Comparison of ENCODE assay signal across 8 mouse cellular contexts in genomic region chr13:13954931-13955330, GRCm38 (mm10). TPM values are rescaled to one million over a fixed set of nuclear protein-coding genes. Genes with fewer than 3 reads are reported as not detected.
DNase-seq lines count a peak whose midpoint lies in the region; ATAC-seq lines count a peak whose summit lies in the region.

No protein-coding gene starts in this region.

- H3K9ac ChIP-seq in forebrain, embryonic 14.5 days (ENCODE audit: low read length) = peak overlapping the region; percentile 85
- H3K9ac ChIP-seq in hindbrain, embryonic 14.5 days = peak overlapping the region; percentile 74
- H3K9ac ChIP-seq in liver, embryonic 11.5 days (ENCODE audit: low read depth, low read length) = peak overlapping the region; percentile 86
- peak overlapping the region; percentile 80 for H3K9ac ChIP-seq in midbrain, embryonic 14.5 days (replicated peaks; ENCODE audit: low read length)

- peaks cover 8% of the 10 kb centered on the region for H3K4me1 ChIP-seq in forebrain, embryonic 14.5 days (ENCODE audit: control insufficient read depth, insufficient read depth, low read length)
- H3K4me1 ChIP-seq in hindbrain, embryonic 14.5 days (replicated peaks; ENCODE audit: control insufficient read depth, insufficient read depth, low read length) = peaks cover 8% of the 10 kb centered on the region
- H3K4me1 ChIP-seq in liver, embryonic 11.5 days (replicated peaks; ENCODE audit: control insufficient read depth, insufficient read depth, low read length) = peaks cover 12% of the 10 kb centered on the region
- peaks cover 13% of the 10 kb centered on the region for H3K4me1 ChIP-seq in midbrain, embryonic 14.5 days (ENCODE audit: control insufficient read depth, insufficient read depth, low read length)

- H3K27ac ChIP-seq in forebrain, embryonic 14.5 days (ENCODE audit: low read depth, low read length) = peak overlapping the region; percentile 40; the same call in 1 of the 2 replicates
- peak overlapping the region; percentile 83 for H3K27ac ChIP-seq in hindbrain, embryonic 14.5 days
- peak overlapping the region; percentile 90 for H3K27ac ChIP-seq in liver, embryonic 11.5 days (ENCODE audit: low read depth, low read length)
- H3K27ac ChIP-seq in midbrain, embryonic 14.5 days (replicated peaks; ENCODE audit: low read depth, low read length) = peak overlapping the region; percentile 71

- H3K4me2 ChIP-seq in forebrain, embryonic 14.5 days (ENCODE audit: low read length) = peak overlapping the region; percentile 66
- peak overlapping the region; percentile 79 for H3K4me2 ChIP-seq in hindbrain, embryonic 14.5 days (replicated peaks)
- peak overlapping the region; percentile 87 for H3K4me2 ChIP-seq in liver, embryonic 11.5 days
- H3K4me2 ChIP-seq in midbrain, embryonic 14.5 days (ENCODE audit: low read length) = peak overlapping the region; percentile 78

- no peaks in the 10 kb centered on the region for H3K27me3 ChIP-seq in forebrain, embryonic 14.5 days (replicated peaks; ENCODE audit: control insufficient read depth, insufficient read depth, low read length)
- no peaks in the 10 kb centered on the region for H3K27me3 ChIP-seq in hindbrain, embryonic 14.5 days (ENCODE audit: control insufficient read depth, insufficient read depth, low read length)
- no peaks in the 10 kb centered on the region for H3K27me3 ChIP-seq in liver, embryonic 11.5 days (replicated peaks; ENCODE audit: control insufficient read depth, insufficient read depth, low read length)
- no peaks in the 10 kb centered on the region for H3K27me3 ChIP-seq in midbrain, embryonic 14.5 days (ENCODE audit: control insufficient read depth, insufficient read depth, low read length)

- peak; percentile 36 for DNase-seq in ovary, adult 18-20 months (ENCODE audit: low spot score)
- DNase-seq in ovary, postnatal 14 days (ENCODE audit: low spot score) = no peak
- peak; percentile 59 for DNase-seq in adrenal gland, postnatal 25 days
- DNase-seq in forebrain, embryonic 14.5 days (ENCODE audit: low spot score) = peak; percentile 34
- peak; percentile 46 for DNase-seq in hindbrain, embryonic 14.5 days (ENCODE audit: low spot score)
- DNase-seq in liver, embryonic 11.5 days (ENCODE audit: low spot score) = peak; percentile 72
- DNase-seq in midbrain, embryonic 14.5 days = peak; percentile 61
- DNase-seq in frontal cortex, postnatal 25 days (ENCODE audit: low spot score in 2 of 2) = no peak

- no peaks in the 10 kb centered on the region for H3K36me3 ChIP-seq in forebrain, embryonic 14.5 days (ENCODE audit: control insufficient read depth, insufficient read depth, low read length)
- no peaks in the 10 kb centered on the region for H3K36me3 ChIP-seq in hindbrain, embryonic 14.5 days (replicated peaks; ENCODE audit: control insufficient read depth, insufficient read depth)
- no peaks in the 10 kb centered on the region; the same call in 1 of the 2 replicates for H3K36me3 ChIP-seq in liver, embryonic 11.5 days (ENCODE audit: control insufficient read depth, insufficient read depth, low read length)
- H3K36me3 ChIP-seq in midbrain, embryonic 14.5 days (ENCODE audit: control insufficient read depth, insufficient read depth, low read length) = no peaks in the 10 kb centered on the region

- H3K4me3 ChIP-seq in forebrain, embryonic 14.5 days (ENCODE audit: low read depth, low read length) = peak overlapping the region; percentile 89
- peak overlapping the region; percentile 82 for H3K4me3 ChIP-seq in hindbrain, embryonic 14.5 days (replicated peaks; ENCODE audit: low read length)
- H3K4me3 ChIP-seq in liver, embryonic 11.5 days (ENCODE audit: low read depth, low read length) = peak overlapping the region; percentile 71
- peak overlapping the region; percentile 82 for H3K4me3 ChIP-seq in midbrain, embryonic 14.5 days (replicated peaks; ENCODE audit: low read depth, low read length)

- no peaks in the 10 kb centered on the region for H3K9me3 ChIP-seq in forebrain, embryonic 14.5 days (replicated peaks; ENCODE audit: control insufficient read depth, low read length)
- no peaks in the 10 kb centered on the region for H3K9me3 ChIP-seq in hindbrain, embryonic 14.5 days (ENCODE audit: control insufficient read depth, low read length)
- H3K9me3 ChIP-seq in liver, embryonic 11.5 days (ENCODE audit: control insufficient read depth, low read length) = no peaks in the 10 kb centered on the region
- no peaks in the 10 kb centered on the region for H3K9me3 ChIP-seq in midbrain, embryonic 14.5 days (ENCODE audit: control insufficient read depth, low read length)

- under 1% methylated on average over 27 of the region's 29 CpGs for WGBS in forebrain, embryonic 14.5 days
- WGBS in hindbrain, embryonic 14.5 days = under 1% methylated on average over 29 of the region's 29 CpGs
- under 1% methylated on average over 29 of the region's 29 CpGs for WGBS in liver, embryonic 11.5 days
- WGBS in midbrain, embryonic 14.5 days = under 1% methylated on average over 29 of the region's 29 CpGs

- ATAC-seq in forebrain, embryonic 14.5 days = no peak
- no peak for ATAC-seq in hindbrain, embryonic 14.5 days (ENCODE audit: low FRiP score)
- peak; percentile 62 for ATAC-seq in liver, embryonic 11.5 days (replicated peaks; ENCODE audit: low FRiP score)
- no peak for ATAC-seq in midbrain, embryonic 14.5 days (ENCODE audit: low FRiP score, low TSS enrichment)

RNA-seq across cellular contexts. Expression of gene B3galnt2, which starts 0.7 kb away (rescaled TPM):
- total RNA-seq in adrenal gland, postnatal 25 days (2021) = 25.6 and 26.0 TPM in 2 replicates
- 16.4 and 20.2 TPM in 2 replicates for polyA plus RNA-seq in forebrain, embryonic 14.5 days (2014; fragmentation: Nextera tagmentation; extraction: Ambion mirVana)
- polyA plus RNA-seq in hindbrain, embryonic 14.5 days (2014; fragmentation: Nextera tagmentation; extraction: Ambion mirVana) = 15.6 and 17.2 TPM in 2 replicates
- polyA plus RNA-seq in liver, embryonic 11.5 days (2014; fragmentation: Nextera tagmentation; extraction: Ambion mirVana) = 62.7 and 66.8 TPM in 2 replicates
- polyA plus RNA-seq in midbrain, embryonic 14.5 days (2014; fragmentation: Nextera tagmentation; extraction: Ambion mirVana) = 17.2 and 20.6 TPM in 2 replicates

Comparison
In these comparisons a context has a peak if more than half of its experiments do, and no peak if none do; other contexts are left out.
1. DNase-seq: peak in ovary, adult 18-20 months (single experiment), adrenal gland, postnatal 25 days (single experiment), forebrain, embryonic 14.5 days (single experiment), hindbrain, embryonic 14.5 days (single experiment), liver, embryonic 11.5 days (single experiment) and midbrain, embryonic 14.5 days (single experiment); none in ovary, postnatal 14 days (single experiment) and frontal cortex, postnatal 25 days (0 of 2).
2. H3K27ac ChIP-seq: peak in every context shown above with its lines; median percentile 90 in liver, embryonic 11.5 days; 83 in hindbrain, embryonic 14.5 days; 71 in midbrain, embryonic 14.5 days; 40 in forebrain, embryonic 14.5 days.
3. Peak in every context shown above with its lines, with median percentiles within 50 percentile points of each other: H3K4me2 ChIP-seq, H3K4me3 ChIP-seq and H3K9ac ChIP-seq.